Mouse (Mus musculus) erythroblast, embryonic 14.5 days (primary cell): ENCODE measurements around the gene Zcwpw1.

ENCODE experiments used
- GATA1 ChIP-seq: IDR thresholded peaks from 2 replicates; pipeline ENCODE4 v1.6.1; 2012; ENCODE audit warnings: low read length, inconsistent platforms, mixed read lengths
- TAL1 ChIP-seq: IDR thresholded peaks from 3 replicates; pipeline ENCODE4 v1.6.1; 2012; ENCODE audit warnings: low read length, inconsistent platforms, mixed read lengths

DNA sequence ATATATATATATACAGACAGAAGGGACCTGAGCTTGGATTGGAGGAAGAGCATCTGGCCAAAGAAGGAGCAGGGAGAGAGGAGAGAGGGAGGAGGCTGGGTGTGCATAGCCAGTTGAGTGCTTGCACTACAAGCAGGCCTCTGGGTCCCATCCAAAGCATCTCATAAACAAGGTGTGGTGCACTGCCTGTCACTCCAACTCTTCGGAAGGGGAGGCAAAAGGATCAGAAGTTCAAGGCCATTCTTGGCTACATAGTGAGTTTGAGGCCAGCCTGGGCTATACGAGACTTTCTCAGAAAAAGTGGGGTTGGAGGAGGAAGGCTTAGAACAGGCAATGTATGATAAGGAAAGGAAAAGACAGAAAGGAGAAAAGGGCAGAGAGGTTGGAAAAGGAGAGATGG, 38.4 kb downstream of the Zcwpw1 start:
- TF ChIP-seq GATA1 (no peak), TAL1 (no peak)
